Mouse (Mus musculus) R1 (cell line): ENCODE results near the gene Olfr1155.

ENCODE experiments used
- DNase-seq: peaks from one replicate; pipeline ENCODE4 v3.0.0-alpha.2; 2018; ENCODE audit warnings: low read depth, low spot score

The Olfr1155 gene

DNA sequence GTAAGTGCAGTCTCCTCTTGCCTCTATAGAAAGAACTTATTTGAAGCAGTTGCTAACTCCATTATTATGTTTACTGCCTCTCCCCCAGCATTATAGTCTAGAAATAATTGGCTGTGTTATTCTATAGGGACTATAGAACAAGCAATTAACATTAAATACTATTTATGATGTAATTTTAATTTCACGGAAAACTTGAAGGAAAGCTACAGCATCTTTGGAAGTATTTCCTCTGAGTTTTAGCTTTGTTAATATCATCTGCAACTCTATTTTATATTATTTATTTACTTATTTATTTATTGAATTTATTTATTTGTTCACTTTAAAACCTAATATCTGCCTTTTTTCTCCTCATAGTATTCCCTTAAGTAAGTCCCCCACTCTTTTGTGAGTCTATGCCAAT is at the start of gene Olfr1155:
Olfr1155 (minus strand) TSS at position 101 of the 400 bp plus-strand sequence.
- no peak for DNase-seq

DNA sequence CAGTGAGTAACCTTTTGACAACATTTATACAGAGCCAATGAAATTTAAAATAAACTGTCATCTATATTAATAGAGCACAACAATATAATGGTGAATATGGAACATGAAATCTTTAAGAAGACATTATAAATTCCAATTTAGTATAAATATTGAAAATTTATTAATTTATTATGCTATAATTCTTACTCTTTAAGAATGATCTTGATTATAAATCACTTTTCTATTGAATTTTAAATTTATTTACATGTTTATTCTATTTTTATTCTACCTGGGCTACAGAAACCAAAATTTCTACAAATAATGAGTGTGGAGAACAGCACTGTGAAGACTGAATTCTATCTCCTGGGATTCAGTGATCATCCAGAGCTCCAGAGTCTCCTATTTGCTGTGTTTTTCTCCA is 44.9 kb upstream of the Olfr1155 start, which contains the start of gene Olfr1158:
Olfr1158 (plus strand) TSS at position 301 of the 400 bp plus-strand sequence.
- no peak for DNase-seq

DNA sequence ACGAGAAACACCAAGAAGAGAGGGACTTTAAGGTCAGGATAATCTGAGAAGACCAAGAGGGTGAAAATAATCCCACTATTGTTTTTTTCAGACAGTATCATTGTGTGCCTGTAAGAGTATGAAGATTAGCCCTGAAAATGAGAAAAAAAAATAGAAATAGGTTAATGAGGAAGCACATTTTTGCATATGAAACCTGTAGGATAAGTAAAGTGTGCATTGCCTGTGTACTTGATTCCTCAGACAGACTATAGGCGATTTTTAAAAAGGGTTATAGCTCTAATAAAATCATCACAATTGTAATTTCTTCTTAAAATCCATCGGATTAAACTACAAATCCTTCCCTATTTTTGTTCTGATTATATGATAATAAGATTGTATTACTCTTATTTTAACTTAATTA is 29.6 kb upstream of the Olfr1155 start, which contains the start of gene Olfr74:
Olfr74 (minus strand) TSS at position 101 of the 400 bp plus-strand sequence.
- DNase-seq, result no peak

DNA sequence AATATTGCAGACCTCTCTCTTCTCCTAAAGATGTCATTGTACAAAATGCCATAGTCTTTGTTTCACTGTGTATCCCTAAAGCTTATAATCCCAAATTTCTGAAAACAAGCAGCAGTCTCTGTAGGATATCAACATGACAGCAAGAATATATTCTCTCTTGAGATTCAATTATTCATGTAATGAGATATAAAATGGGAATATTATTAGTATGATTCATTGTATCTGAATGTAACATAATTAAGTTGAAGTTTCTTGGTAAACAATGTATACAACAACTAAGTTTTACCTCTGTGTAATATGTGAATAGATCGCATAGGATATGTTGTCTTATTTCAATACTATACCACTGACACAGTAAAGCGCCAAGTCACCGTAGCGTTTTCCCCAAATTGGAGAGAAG is 23.3 kb upstream of the Olfr1155 start, which contains the start of gene Olfr1157:
Olfr1157 (minus strand) TSS at position 101 of the 400 bp plus-strand sequence.
- no peak for DNase-seq

DNA sequence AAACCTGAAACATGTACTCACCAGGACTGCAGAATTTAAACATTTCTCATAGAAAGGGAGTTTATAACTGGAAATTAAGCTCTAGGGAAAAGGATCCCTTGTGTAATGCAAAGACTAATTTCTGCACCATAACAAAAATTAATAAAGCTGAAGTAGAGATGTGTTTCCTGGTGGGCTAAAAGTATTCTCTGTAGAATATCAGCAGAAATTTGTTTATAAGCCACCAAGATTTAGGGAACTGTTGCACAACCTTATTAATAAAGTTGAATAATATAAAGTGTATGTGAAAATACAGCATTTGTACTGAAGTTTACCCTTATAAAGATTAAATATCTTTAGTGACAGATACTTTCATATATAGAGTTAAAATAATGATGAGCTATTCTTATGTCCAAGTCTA is 8.1 kb upstream of the Olfr1155 start, which contains the start of gene Olfr1156:
Olfr1156 (minus strand) TSS at position 101 of the 400 bp plus-strand sequence.
- no peak for DNase-seq

DNA sequence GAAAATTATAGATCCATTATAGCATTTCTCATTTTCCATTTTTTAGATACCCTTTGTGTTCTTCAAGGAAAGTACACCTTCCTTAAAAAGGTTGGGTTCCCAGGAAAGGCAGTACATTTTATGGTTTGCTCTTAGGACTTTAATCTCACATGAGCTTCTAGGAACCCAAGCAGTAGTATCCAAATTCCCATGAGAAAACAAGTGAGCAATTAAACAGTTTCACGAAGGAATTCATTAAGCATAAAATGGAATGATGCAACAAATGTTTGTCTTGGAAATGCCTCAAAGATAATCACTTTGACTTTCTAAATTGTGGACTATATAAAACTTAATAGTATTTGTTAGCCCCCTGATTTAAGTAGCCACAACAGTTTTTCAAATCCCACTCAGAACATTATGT is 39.9 kb downstream of the Olfr1155 start, which contains the start of gene Olfr1154:
Olfr1154 (minus strand) TSS at position 101 of the 400 bp plus-strand sequence.
- no peak for DNase-seq

DNA sequence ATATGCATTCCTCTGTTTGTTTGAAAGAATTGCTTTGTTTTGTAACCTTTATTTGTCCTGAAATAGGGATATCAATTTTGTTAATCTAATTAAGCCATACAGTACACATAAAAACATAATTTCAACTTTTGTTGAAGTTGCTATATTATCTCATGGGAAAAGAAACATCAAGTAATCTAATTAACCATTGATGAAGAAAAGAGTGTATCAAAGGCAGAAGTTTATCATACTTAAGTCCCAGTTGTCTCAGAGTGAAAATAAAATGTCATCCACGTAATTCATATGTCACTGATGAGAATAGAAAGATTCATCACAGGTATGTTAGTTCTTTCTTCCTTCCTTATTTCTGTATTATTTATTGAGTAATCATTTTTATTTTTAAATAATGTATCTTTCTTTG is 50.3 kb downstream of the Olfr1155 start, which contains the start of gene Olfr1153:
Olfr1153 (plus strand) TSS at position 301 of the 400 bp plus-strand sequence.
- no peak for DNase-seq
